Mouse (Mus musculus) brain, embryonic 14.5 days (tissue): ENCODE results near the gene Kcnj13. TPM values are rescaled to one million over a fixed set of nuclear protein-coding genes. Genes with fewer than 3 reads are reported as not detected.
A peak's percentile ranks its signal among the peaks of the same experiment; 100 is the strongest.

Source experiments
- DNase-seq: peaks from one replicate; pipeline ENCODE4 v3.0.0-alpha.2; 2011; ENCODE audit warnings: low read depth
- CTCF ChIP-seq: fragments of 200-500 bp; IDR thresholded peaks from 2 replicates; pipeline ENCODE4 v1.5.1; 2012; ENCODE audit warnings: inconsistent platforms, mild to moderate bottlenecking, moderate library complexity, borderline replicate concordance; ENCODE audit not compliant: insufficient read depth, insufficient read length; ENCODE audit errors: extremely low read depth
- POLR2A ChIP-seq: fragments of 200-500 bp; IDR thresholded peaks from 2 replicates; pipeline ENCODE4 v1.6.1; 2012; ENCODE audit warnings: mild to moderate bottlenecking, inconsistent platforms, borderline replicate concordance; ENCODE audit not compliant: poor library complexity, insufficient read depth, insufficient read length, severe bottlenecking; ENCODE audit errors: extremely low read depth
- polyA plus RNA-seq: library from polyadenylated mRNA; depleted of rRNA; stranded (reverse); fragments of >200 nt; gene quantifications from 2 replicates; pipeline ENCODE4 v1.2.3, GENCODE M21; 2012; rRNA removed

Kcnj13 gene
- 2.7 and 6.8 TPM in 2 replicates for polyA plus RNA-seq

DNA sequence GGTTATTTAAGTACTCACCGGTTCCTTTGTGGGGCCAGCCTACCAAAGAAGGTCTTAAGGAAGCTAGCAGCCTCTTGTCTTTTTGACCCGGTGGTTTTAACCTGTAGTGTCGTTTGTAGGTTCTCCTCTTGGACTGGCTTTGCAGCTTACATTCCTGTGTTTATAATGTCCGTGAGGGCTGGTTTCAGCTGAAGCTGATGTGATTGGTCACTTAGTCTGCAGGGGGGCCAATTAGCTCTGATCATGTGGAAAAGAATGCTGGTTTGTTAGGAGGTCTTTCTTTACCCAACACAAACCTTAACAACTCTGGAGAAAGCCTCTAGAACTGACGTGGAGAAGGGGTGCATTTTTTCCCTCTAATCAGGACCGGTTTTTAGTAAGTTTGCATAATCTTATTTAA lies at the start of gene Kcnj13:
Gene Kcnj13, minus strand, starts transcription at position 136 of the 400 bp plus-strand sequence.
- no peak for TF ChIP-seq POLR2A
- TF ChIP-seq CTCF, result no peak
- peak; percentile 41 for DNase-seq

DNA sequence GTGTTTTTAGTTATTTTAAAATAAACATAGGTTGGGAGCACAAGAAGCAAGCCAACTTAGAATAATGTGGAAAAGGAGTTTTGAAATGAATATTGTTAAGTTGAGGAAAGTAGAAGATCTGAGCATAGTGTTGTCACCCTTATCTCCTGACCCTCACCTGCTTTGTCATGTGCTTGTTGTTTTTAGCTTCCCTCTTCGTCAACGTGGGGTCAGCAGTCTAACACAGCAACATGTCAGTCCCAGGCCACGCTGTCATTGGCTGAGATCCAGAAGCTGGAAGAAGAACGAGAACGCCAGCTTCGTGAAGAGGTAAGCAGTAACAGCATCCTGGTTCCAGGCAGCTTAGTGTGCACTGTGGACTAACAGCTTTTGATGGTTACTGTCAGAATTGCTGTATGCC lies 42.1 kb upstream of the Kcnj13 start:
- DNase-seq, result no peak
- TF ChIP-seq CTCF (no peak), POLR2A (no peak)

DNA sequence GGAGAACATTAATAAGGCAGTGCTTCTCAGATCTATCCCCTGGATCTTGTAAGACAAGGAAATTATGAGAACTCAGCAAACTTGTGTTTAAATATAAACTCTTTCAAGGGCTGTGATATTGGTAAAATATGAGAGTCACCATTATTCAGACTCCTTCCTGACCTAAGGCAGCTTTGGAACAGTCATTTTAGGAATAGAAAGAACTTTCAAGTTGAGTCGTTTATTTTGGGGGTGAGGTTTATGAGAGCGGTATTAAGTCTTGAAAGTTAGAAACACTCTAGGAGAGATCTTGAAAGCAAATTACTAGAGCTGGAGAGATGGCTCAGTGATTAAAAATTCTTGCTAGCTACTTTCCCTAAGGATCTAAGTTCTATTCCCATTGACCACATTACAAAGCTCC lies 40.6 kb upstream of the Kcnj13 start:
- no peak for DNase-seq
- TF ChIP-seq CTCF (no peak), POLR2A (no peak)

DNA sequence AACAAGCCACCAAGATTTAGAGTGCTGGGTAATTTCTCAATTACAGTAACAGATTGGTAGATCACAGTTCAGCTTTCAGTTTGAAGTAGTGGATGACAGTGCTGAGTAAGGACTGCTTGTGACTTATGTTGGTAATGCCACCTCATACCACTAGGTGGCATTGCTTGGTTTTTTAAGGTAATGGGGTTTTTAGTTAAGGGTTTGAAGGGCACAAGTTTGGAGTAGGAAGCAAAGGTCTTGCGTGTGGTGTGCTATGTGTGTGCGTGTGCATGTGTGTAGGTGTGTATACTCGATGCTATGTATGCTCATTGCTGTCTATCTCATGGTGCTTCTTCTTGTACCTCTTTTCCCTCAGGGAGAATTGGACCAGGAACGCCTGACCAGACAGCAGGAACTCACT lies 24.2 kb upstream of the Kcnj13 start:
- TF ChIP-seq CTCF (peak; percentile 55; the same call in 1 of the 2 replicates), POLR2A (no peak)
- peak; percentile 78 for DNase-seq

DNA sequence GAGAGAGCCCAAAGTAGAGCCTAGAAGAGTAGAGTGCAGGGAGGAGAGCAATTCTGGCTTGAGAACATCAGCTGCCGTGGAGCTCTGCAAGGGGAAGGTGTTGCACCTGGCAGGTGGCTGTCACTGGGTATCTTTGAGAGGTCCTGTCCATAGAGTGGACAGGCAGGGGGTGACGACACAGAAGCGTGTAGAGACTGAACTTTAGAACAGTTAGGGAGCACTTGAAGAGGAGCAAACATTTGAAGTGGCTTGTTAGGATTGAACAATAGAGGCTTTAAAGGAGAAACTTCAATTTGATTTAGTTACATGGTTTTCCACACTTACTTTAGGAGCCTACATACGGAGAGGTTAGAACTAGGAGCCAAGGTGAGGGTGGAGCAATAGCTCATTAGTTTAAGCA lies 14.9 kb upstream of the Kcnj13 start:
- no peak for DNase-seq
- no peak for TF ChIP-seq POLR2A
- no peak for TF ChIP-seq CTCF

DNA sequence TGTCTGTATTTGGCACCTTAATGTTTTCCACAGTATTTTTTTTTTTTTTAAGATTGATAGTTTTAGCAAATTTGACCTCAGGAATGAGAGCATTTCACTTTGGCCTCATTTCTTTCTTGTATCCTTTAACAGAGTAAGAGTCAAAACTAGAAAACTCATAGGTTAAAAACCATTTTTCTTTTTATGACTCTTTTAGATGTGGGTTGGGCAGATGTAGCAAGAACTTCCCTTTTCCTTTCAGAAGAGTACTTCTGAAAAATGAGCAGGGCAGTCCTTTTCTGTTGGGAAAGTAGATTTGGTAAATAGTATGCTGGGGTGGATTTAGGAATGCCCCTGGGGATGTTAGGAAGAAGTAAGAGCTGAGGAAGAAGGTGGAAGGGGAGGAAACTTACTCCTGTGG lies 11.5 kb upstream of the Kcnj13 start:
- no peak for TF ChIP-seq POLR2A
- TF ChIP-seq CTCF, result no peak
- DNase-seq, result no peak

DNA sequence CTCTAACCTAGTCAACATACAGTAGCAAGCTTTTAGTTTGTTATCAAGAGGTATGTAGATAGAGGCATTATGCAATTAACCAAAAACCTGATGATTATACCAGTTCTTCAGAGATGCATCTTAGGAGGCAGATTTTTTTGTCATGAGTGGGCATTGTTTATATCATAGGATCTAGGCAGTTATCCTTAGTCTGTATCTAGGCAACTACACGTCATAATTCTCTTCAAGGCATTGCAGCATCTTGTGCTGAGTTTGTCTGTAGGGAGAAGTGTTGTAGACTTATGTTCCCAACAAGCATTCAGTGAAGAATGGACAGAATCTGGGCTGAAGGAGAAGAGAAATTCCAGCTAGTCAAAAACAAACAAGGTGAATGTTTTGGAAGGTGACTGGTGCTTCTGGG lies 10.2 kb upstream of the Kcnj13 start:
- DNase-seq, result no peak
- TF ChIP-seq CTCF (no peak), POLR2A (no peak)

DNA sequence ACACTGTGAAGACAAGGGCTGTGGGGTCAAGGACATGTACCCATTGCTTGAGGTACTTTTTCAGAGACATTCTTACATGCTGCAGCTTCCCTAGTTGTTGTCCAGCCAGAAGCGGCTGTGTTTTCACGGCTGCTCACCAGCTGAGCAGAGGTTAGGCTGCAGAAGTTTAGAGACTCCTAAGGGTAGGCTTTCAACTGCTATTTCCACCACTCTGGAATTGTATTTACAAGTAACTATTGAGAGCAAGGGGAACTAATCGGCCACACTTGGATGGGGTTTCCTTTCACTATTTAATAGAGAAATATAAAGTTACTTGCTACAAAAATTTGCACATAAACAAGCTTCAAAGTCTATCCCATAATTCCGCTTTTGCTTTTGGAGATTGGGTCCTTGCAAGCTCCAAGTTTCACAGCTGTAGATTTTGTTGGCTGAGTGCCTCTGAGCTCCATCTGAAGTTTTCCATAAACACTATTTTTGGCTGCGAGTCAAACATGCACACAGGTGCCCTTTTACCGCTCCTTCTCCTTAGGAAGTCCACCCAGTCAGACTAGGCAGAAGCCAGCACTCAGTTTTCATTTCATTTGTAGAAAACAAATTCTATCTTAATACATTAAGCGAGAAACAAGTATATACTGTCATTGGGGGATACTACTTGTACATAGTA lies 2.5 kb upstream of the Kcnj13 start:
- no peak for TF ChIP-seq POLR2A
- TF ChIP-seq CTCF, result no peak
- DNase-seq, result peak; percentile 47

DNA sequence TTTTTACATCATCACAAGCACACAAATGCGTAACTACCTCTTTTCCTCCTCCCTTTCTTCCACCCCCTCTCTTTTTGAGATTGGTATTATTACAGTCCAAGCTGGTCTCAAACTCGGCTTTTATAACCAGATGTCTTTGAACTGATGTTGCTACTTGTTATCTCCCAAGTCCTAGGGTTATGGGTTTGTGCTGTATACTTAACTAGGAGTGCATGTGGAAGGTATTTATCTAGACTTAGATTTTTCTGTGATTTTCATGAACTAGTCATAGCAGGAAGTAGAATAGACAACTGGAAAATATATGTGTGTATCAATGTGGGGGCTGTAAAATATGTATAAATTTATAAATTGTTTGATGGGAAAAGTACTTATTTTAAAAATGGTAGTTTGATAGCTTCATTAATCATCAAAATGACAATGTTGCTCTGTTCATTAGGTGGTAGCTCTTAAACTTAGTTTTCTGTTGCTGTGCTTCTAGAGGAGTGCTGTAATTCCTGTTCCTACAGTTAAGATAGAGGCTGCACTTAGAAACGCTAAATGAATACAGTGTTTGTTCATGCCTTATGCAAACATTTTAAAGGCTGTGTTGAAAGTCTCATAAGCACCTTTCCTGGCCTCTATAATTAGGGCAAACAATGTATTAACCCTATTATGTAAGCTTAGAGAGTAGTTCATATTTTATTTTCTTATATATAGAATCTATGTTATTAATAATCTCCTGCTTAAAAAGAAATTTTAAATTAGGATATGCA lies 909 bp downstream of the Kcnj13 start:
- DNase-seq, result no peak
- no peak for TF ChIP-seq CTCF

DNA sequence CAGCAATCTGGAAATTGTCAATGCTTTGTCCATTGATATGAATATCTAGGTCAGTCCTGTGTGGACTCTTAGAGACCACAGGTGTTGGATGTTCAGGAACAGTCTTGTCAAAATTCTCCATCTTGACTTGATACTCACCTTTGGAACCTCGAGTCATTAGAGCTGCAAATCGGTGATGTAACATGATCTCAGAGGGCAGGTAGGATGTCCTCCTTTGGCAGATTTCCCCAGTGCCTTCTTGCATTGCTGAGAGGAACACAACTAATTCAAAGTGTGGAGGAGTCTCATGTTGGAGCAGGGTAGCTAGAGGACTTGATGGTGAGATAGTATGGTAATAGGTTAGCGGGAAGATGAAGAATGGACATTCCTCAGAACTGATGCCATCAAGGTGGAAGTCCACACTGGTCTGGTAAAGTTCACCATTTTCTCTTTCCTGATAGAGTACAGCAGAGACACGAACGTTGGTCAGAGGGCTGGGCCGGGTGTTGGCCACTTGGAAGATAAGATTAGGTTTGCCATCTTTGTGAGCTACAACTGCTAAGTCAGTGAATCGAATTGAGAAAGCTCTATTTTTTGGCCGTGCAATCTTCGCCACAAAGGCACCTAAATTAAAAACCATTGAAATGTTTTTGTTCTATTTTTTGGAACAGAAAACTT lies 8.0 kb downstream of the Kcnj13 start:
- no peak for TF ChIP-seq CTCF
- no peak for TF ChIP-seq POLR2A

DNA sequence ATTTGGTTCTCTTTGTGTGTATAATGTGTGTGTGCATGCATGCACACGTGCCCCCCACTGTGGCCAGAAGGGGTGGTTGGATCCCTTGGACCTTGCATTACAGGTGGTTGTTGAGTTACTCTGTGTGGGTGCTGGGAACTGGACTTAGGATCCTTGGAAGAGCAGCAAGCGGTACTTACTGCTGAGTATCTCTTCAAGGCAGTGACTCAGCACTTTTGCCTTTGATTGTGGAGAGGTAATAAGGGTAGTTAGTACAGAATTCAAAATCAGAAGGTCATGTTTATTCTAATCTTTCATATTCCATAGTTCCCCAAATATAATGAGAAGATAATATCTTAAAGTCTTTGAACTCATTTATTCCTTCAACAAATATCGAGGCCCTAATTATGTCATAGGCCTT lies 13.4 kb downstream of the Kcnj13 start:
- TF ChIP-seq POLR2A (no peak), CTCF (no peak)
- DNase-seq, result no peak

More for the DNA sequence above, 8.0 kb downstream of the Kcnj13 start:
- no peak for DNase-seq
